Mouse (Mus musculus): ENCODE results near the gene Ap5m1. TPM values are rescaled to one million over a fixed set of nuclear protein-coding genes. Genes with fewer than 3 reads are reported as not detected.

Ap5m1 gene
- polyA plus RNA-seq, 1 experiment = 6.6 TPM

- no peak for TF ChIP-seq POLR2A (IDR thresholded peaks at IDR 0.05; ENCODE audit: low read depth, low read length)
- no peak for TF ChIP-seq CTCF (IDR thresholded peaks at IDR 0.05; ENCODE audit: extremely low read depth, insufficient read depth, insufficient read length, insufficient replicate concordance)
- no peaks in the 10 kb centered on the region for H3K27me3 ChIP-seq (ENCODE audit: control insufficient read depth, insufficient read depth, low read length)
- WGBS = 91% methylated on average over 9 of the region's 9 CpGs
- no peaks in the 10 kb centered on the region for H3K36me3 ChIP-seq (ENCODE audit: control insufficient read depth, insufficient read depth, low read length)
- no peaks in the 10 kb centered on the region for H3K4me1 ChIP-seq (ENCODE audit: control insufficient read depth, insufficient read depth, insufficient read length)
- no peak overlapping the region for H3K4me3 ChIP-seq (ENCODE audit: extremely low read depth, insufficient read depth, insufficient read length)
- no peak overlapping the region for H3K27ac ChIP-seq (ENCODE audit: insufficient read depth, low read length)
- no peak for DNase-seq (ENCODE audit: low read depth in 1 of 2, low spot score in 2 of 2)
Observed at GRCm38 (mm10) chr14:49121723-49122122, 55.8 kb downstream of the Ap5m1 start.

DNA sequence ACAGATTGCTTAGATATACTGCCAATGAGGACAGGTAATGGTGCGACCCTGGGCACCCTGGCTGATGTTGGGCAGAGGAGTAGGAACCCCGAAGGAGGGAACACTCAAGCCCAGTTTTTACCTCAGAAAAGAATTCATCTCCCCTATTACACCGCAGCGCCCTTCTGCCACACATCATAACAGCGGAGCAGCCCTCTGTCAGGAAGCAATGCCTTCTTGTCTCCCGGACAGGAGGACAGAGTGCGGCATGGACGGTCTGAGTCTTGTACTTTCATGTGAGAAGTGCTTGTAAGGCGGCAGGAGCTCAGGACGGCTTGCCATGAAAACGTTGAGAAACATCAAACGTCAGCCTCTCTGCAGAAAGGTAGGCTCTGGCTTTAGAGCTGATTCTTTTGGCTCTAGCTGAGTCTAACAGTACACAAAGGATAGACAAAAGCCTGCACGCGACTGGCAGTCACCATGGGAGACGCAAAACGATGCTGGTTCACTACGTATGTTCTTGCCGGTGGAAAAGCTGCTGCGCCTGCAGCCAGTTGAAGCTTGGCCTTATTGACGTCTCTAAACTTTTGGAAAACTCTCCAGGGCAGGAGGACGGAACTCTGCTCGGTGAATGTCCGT, 61.4 kb downstream of the Ap5m1 start:
- no peaks in the 10 kb centered on the region for H3K27me3 ChIP-seq (ENCODE audit: control insufficient read depth, insufficient read depth, low read length)
- 89% methylated on average over 23 of the region's 23 CpGs for WGBS
- H3K36me3 ChIP-seq (ENCODE audit: control insufficient read depth, insufficient read depth, low read length) = no peaks in the 10 kb centered on the region
- no peak for TF ChIP-seq CTCF (IDR thresholded peaks at IDR 0.05; ENCODE audit: extremely low read depth, insufficient read depth, insufficient read length, insufficient replicate concordance)
- TF ChIP-seq POLR2A (IDR thresholded peaks at IDR 0.05; ENCODE audit: low read depth, low read length) = no peak
- no peak for DNase-seq (ENCODE audit: low read depth in 1 of 2, low spot score in 2 of 2)
- no peak overlapping the region for H3K4me3 ChIP-seq (ENCODE audit: extremely low read depth, insufficient read depth, insufficient read length)
- H3K27ac ChIP-seq (ENCODE audit: insufficient read depth, low read length) = no peak overlapping the region
- H3K4me1 ChIP-seq (ENCODE audit: control insufficient read depth, insufficient read depth, insufficient read length) = no peaks in the 10 kb centered on the region

GRCm38 (mm10) chr14:49128544-49129263, 62.8 kb downstream of the Ap5m1 start:
- H3K27ac ChIP-seq (ENCODE audit: insufficient read depth, low read length) = no peak overlapping the region
- TF ChIP-seq POLR2A (IDR thresholded peaks at IDR 0.05; ENCODE audit: low read depth, low read length) = no peak
- TF ChIP-seq CTCF (IDR thresholded peaks at IDR 0.05; ENCODE audit: extremely low read depth, insufficient read depth, insufficient read length, insufficient replicate concordance) = no peak
- DNase-seq (ENCODE audit: low read depth in 1 of 2, low spot score in 2 of 2) = no peak
- H3K4me1 ChIP-seq (ENCODE audit: control insufficient read depth, insufficient read depth, insufficient read length) = no peaks in the 10 kb centered on the region
- H3K27me3 ChIP-seq (ENCODE audit: control insufficient read depth, insufficient read depth, low read length) = no peaks in the 10 kb centered on the region
- no peak overlapping the region for H3K4me3 ChIP-seq (ENCODE audit: extremely low read depth, insufficient read depth, insufficient read length)
- H3K36me3 ChIP-seq (ENCODE audit: control insufficient read depth, insufficient read depth, low read length) = no peaks in the 10 kb centered on the region
- 72% methylated on average over 10 of the region's 10 CpGs for WGBS

DNA sequence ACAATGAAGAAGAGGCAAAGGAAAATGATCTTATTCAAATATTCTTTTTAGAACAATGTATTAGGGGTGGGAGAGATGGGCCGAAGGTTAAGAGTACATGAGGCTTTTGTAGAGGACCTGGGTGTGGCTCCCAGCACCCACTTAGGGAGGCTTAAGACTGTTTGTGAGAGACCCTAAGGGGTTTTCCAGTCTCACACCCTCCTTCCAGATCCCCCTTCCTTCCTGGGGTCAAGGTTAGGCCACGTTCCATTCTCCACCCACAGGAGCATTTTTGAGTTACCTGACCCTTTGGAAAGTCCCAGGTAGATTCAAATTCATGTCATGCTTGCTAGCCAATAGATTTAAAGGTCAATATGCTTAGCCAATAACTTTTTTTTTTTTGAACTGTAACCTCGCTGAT, 66.5 kb downstream of the Ap5m1 start:
- Histone ChIP-seq H3K4me1 (ENCODE audit: control insufficient read depth, insufficient read depth, insufficient read length) (no peaks in the 10 kb centered on the region), H3K4me3 (ENCODE audit: extremely low read depth, insufficient read depth, insufficient read length) (no peak overlapping the region), H3K27ac (ENCODE audit: insufficient read depth, low read length) (no peak overlapping the region), H3K36me3 (ENCODE audit: control insufficient read depth, insufficient read depth, low read length) (no peaks in the 10 kb centered on the region), H3K27me3 (ENCODE audit: control insufficient read depth, insufficient read depth, low read length) (no peaks in the 10 kb centered on the region)
- 83% methylated on average over 3 of the region's 3 CpGs for WGBS
- TF ChIP-seq CTCF (IDR thresholded peaks at IDR 0.05; ENCODE audit: extremely low read depth, insufficient read depth, insufficient read length, insufficient replicate concordance) (no peak), POLR2A (IDR thresholded peaks at IDR 0.05; ENCODE audit: low read depth, low read length) (no peak)
- no peak for DNase-seq (ENCODE audit: low read depth in 1 of 2, low spot score in 2 of 2)

- H3K4me3 ChIP-seq (ENCODE audit: extremely low read depth, insufficient read depth, insufficient read length) = no peak overlapping the region
- no peaks in the 10 kb centered on the region for H3K4me1 ChIP-seq (ENCODE audit: control insufficient read depth, insufficient read depth, insufficient read length)
- no peaks in the 10 kb centered on the region for H3K27me3 ChIP-seq (ENCODE audit: control insufficient read depth, insufficient read depth, low read length)
- H3K36me3 ChIP-seq (ENCODE audit: control insufficient read depth, insufficient read depth, low read length) = no peaks in the 10 kb centered on the region
- no peak overlapping the region for H3K27ac ChIP-seq (ENCODE audit: insufficient read depth, low read length)
- no peak for DNase-seq (ENCODE audit: low read depth in 1 of 2, low spot score in 2 of 2)
- 72% methylated on average over 1 of the region's 1 CpGs for WGBS
- no peak for TF ChIP-seq CTCF (IDR thresholded peaks at IDR 0.05; ENCODE audit: extremely low read depth, insufficient read depth, insufficient read length, insufficient replicate concordance)
- no peak for TF ChIP-seq POLR2A (IDR thresholded peaks at IDR 0.05; ENCODE audit: low read depth, low read length)
Observed at GRCm38 (mm10) chr14:49138171-49138570, 72.3 kb downstream of the Ap5m1 start.

DNA sequence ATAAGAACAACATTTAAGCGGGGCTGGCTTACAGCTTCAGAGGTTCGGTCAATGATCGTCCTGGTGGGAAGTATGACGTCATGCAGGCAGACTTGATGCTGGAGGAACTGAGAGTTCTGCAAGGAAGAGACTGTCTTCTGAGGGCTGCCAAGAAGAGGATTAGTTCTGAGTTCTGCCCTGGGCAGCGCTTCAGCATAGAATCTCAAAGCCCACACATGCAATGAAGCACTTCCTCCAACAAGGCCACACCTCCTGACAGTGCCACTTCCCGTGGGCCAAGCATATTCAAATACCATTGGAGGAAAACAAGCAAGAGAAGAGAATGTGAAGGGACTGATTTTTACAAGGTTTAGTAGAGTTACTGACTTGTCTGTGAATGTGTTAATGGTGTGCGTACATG, 74.9 kb downstream of the Ap5m1 start:
- no peak for DNase-seq (ENCODE audit: low read depth in 1 of 2, low spot score in 2 of 2)
- 82% methylated on average over 7 of the region's 7 CpGs for WGBS
- Histone ChIP-seq H3K4me3 (ENCODE audit: extremely low read depth, insufficient read depth, insufficient read length) (no peak overlapping the region), H3K4me1 (ENCODE audit: control insufficient read depth, insufficient read depth, insufficient read length) (no peaks in the 10 kb centered on the region), H3K27me3 (ENCODE audit: control insufficient read depth, insufficient read depth, low read length) (no peaks in the 10 kb centered on the region), H3K27ac (ENCODE audit: insufficient read depth, low read length) (no peak overlapping the region), H3K36me3 (ENCODE audit: control insufficient read depth, insufficient read depth, low read length) (no peaks in the 10 kb centered on the region)
- TF ChIP-seq POLR2A (IDR thresholded peaks at IDR 0.05; ENCODE audit: low read depth, low read length) = no peak
- no peak for TF ChIP-seq CTCF (IDR thresholded peaks at IDR 0.05; ENCODE audit: extremely low read depth, insufficient read depth, insufficient read length, insufficient replicate concordance)

Other genes with a start within 250 kb of the Ap5m1 start
- 4.7 and 5.6 TPM in 2 replicates for gene Exoc5, start 556 bp downstream of the Ap5m1 start, polyA plus RNA-seq (2012; rRNA removed)
- gene Naa30, start 106.1 kb downstream of the Ap5m1 start, polyA plus RNA-seq (2012; rRNA removed) = 4.4 and 5.7 TPM in 2 replicates
- gene ccdc198, start 179.4 kb downstream of the Ap5m1 start, polyA plus RNA-seq (2012; rRNA removed) = not detected in 2 replicates